Mouse (Mus musculus): ENCODE measurements around the gene Mettl6.

The Mettl6 gene

GRCm38 (mm10) chr14:31494975-31495455, at the start of gene Mettl6:
Gene Mettl6 (minus strand): TSS chr14:31495040.
- DNase-seq = peak; percentile 87

GRCm38 (mm10) chr14:31543885-31544442, 49.1 kb upstream of the Mettl6 start:
- no peak for DNase-seq

- peak; percentile 80 for DNase-seq
Observed at GRCm38 (mm10) chr14:31537298-31537697, 42.5 kb upstream of the Mettl6 start.

- no peak for DNase-seq
Observed at GRCm38 (mm10) chr14:31532656-31533055, 37.8 kb upstream of the Mettl6 start.

GRCm38 (mm10) chr14:31531506-31532148, 36.8 kb upstream of the Mettl6 start:
- DNase-seq = no peak

- no peak for DNase-seq
Observed at GRCm38 (mm10) chr14:31530847-31531246, 36.0 kb upstream of the Mettl6 start.

- DNase-seq = no peak
Observed at GRCm38 (mm10) chr14:31525040-31525810, 30.4 kb upstream of the Mettl6 start.

- DNase-seq = no peak
Observed at GRCm38 (mm10) chr14:31521318-31521717, 26.5 kb upstream of the Mettl6 start.

GRCm38 (mm10) chr14:31519165-31519564, 24.3 kb upstream of the Mettl6 start:
- DNase-seq = no peak

- no peak for DNase-seq
Observed at GRCm38 (mm10) chr14:31515895-31516294, 21.1 kb upstream of the Mettl6 start.

GRCm38 (mm10) chr14:31510322-31510721, 15.5 kb upstream of the Mettl6 start:
- DNase-seq = no peak

GRCm38 (mm10) chr14:31509911-31510310, 15.1 kb upstream of the Mettl6 start:
- DNase-seq = no peak

- DNase-seq = peak; percentile 80
Observed at GRCm38 (mm10) chr14:31506456-31506855, 11.6 kb upstream of the Mettl6 start.

GRCm38 (mm10) chr14:31503406-31503805, 8.6 kb upstream of the Mettl6 start:
- DNase-seq = no peak

- DNase-seq = no peak
Observed at GRCm38 (mm10) chr14:31499526-31499925, 4.7 kb upstream of the Mettl6 start.

- no peak for DNase-seq
Observed at GRCm38 (mm10) chr14:31496241-31496646, 1.4 kb upstream of the Mettl6 start.

GRCm38 (mm10) chr14:31495538-31495937, 698 bp upstream of the Mettl6 start:
- no peak for DNase-seq

GRCm38 (mm10) chr14:31494349-31494974, 378 bp downstream of the Mettl6 start, which contains the start of gene Eaf1:
Gene Eaf1 (plus strand): TSS chr14:31494399.
- no peak for DNase-seq

- no peak for DNase-seq
Observed at GRCm38 (mm10) chr14:31493901-31494300, 939 bp downstream of the Mettl6 start.

- no peak for DNase-seq
Observed at GRCm38 (mm10) chr14:31488055-31488454, 6.8 kb downstream of the Mettl6 start.

GRCm38 (mm10) chr14:31486465-31486864, 8.4 kb downstream of the Mettl6 start:
- no peak for DNase-seq

GRCm38 (mm10) chr14:31482417-31482816, 12.4 kb downstream of the Mettl6 start:
- no peak for DNase-seq

GRCm38 (mm10) chr14:31473297-31473696, 21.5 kb downstream of the Mettl6 start:
- DNase-seq = no peak
